Mouse (Mus musculus): Measurements from ENCODE around the gene Tubb4b. TPM values are rescaled to one million over a fixed set of nuclear protein-coding genes. Genes with fewer than 3 reads are reported as not detected.

Tubb4b gene
- total RNA-seq, 1 experiment, result 819 TPM

GRCm38 (mm10) chr2:25230581-25230980, 6.1 kb upstream of the Tubb4b start:
- H3K36me3 ChIP-seq (ENCODE audit: control insufficient read depth, insufficient read depth, low read length, poor library complexity, severe bottlenecking), result no peaks in the 10 kb centered on the region
- no peaks in the 10 kb centered on the region for H3K9me3 ChIP-seq (ENCODE audit: control insufficient read depth, insufficient read depth, low read depth, low read length)
- peak overlapping the region; percentile 2 to 16; a peak in 2 of 4 replicates for H3K4me3 ChIP-seq (ENCODE audit: insufficient read depth in 1 of 2, low read depth in 1 of 2, low read length in 2 of 2, poor library complexity in 1 of 2, severe bottlenecking in 1 of 2)
- H3K9ac ChIP-seq (ENCODE audit: insufficient read depth, low read depth, low read length, poor library complexity, severe bottlenecking), result peak overlapping the region; percentile 42; the same call in 1 of the 2 replicates
- peaks cover 9 to 28% of the 10 kb centered on the region in 2 experiments; a peak in 3 of 4 replicates for H3K4me1 ChIP-seq (ENCODE audit: control insufficient read depth in 2 of 2, insufficient read depth in 2 of 2, low read length in 2 of 2, poor library complexity in 1 of 2)
- no peak for DNase-seq (ENCODE audit: low read depth, low spot score)
- TF ChIP-seq HCFC1 (IDR thresholded peaks at IDR 0.05; ENCODE audit: borderline replicate concordance, insufficient read depth, low read length) (no peak), ZC3H11A (IDR thresholded peaks at IDR 0.05; ENCODE audit: borderline replicate concordance, low read depth, low read length) (no peak), MAFK (IDR thresholded peaks at IDR 0.05; ENCODE audit: insufficient read depth, low read depth, low read length) (no peak), ZNF384 (IDR thresholded peaks at IDR 0.05; ENCODE audit: low read depth, low read length) (no peak), CHD2 (IDR thresholded peaks at IDR 0.05; ENCODE audit: low read depth, low read length) (no peak)
- in situ Hi-C loops (cut with MboI; ENCODE audit: low sequenced_read_pairs in 2 of 2, unreplicated experiment in 2 of 2), result no loop called here
- H3K27ac ChIP-seq (ENCODE audit: insufficient read depth, low read depth, low read length, poor library complexity, severe bottlenecking), result no peak overlapping the region

DNA sequence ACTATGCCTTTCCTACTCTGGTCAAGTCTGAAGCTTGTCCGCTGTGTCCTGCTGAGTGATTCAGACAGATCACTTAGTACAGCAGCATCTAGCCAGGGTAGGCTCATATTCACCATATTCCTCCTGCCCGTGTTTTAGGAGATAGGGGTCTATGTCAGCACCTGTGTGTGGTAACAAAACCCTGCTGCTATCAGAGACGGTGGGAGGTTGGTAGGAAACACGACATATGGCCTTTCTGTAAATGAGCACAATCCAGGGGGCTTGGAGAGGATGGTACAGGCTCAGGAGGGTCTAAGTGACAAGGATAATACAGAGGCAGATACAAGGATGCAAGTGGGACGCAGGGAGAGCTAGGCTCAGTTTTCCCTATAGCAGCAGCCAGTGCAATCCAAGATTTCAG, 5.1 kb upstream of the Tubb4b start:
- Histone ChIP-seq H3K36me3 (ENCODE audit: control insufficient read depth, insufficient read depth, low read length, poor library complexity, severe bottlenecking) (no peaks in the 10 kb centered on the region), H3K27ac (ENCODE audit: insufficient read depth, low read depth, low read length, poor library complexity, severe bottlenecking) (no peak overlapping the region), H3K4me3 (ENCODE audit: insufficient read depth in 1 of 2, low read depth in 1 of 2, low read length in 2 of 2, poor library complexity in 1 of 2, severe bottlenecking in 1 of 2) (no peak overlapping the region), H3K9ac (ENCODE audit: insufficient read depth, low read depth, low read length, poor library complexity, severe bottlenecking) (no peak overlapping the region), H3K4me1 (ENCODE audit: control insufficient read depth in 2 of 2, insufficient read depth in 2 of 2, low read length in 2 of 2, poor library complexity in 1 of 2) (peaks cover 9 to 26% of the 10 kb centered on the region in 2 experiments; a peak in 3 of 4 replicates), H3K9me3 (ENCODE audit: control insufficient read depth, insufficient read depth, low read depth, low read length) (no peaks in the 10 kb centered on the region)
- DNase-seq (ENCODE audit: low read depth, low spot score), result no peak
- in situ Hi-C loops (cut with MboI; ENCODE audit: low sequenced_read_pairs in 2 of 2, unreplicated experiment in 2 of 2), result no loop called here
- no peak for TF ChIP-seq ZNF384 (IDR thresholded peaks at IDR 0.05; ENCODE audit: low read depth, low read length)
- no peak for TF ChIP-seq ZC3H11A (IDR thresholded peaks at IDR 0.05; ENCODE audit: borderline replicate concordance, low read depth, low read length)
- TF ChIP-seq CHD2 (IDR thresholded peaks at IDR 0.05; ENCODE audit: low read depth, low read length), result no peak
- TF ChIP-seq HCFC1 (IDR thresholded peaks at IDR 0.05; ENCODE audit: borderline replicate concordance, insufficient read depth, low read length), result no peak
- no peak for TF ChIP-seq MAFK (IDR thresholded peaks at IDR 0.05; ENCODE audit: insufficient read depth, low read depth, low read length)

GRCm38 (mm10) chr2:25228995-25229530, 4.6 kb upstream of the Tubb4b start:
- no peak overlapping the region for H3K27ac ChIP-seq (ENCODE audit: insufficient read depth, low read depth, low read length, poor library complexity, severe bottlenecking)
- H3K4me1 ChIP-seq (ENCODE audit: control insufficient read depth in 2 of 2, insufficient read depth in 2 of 2, low read length in 2 of 2, poor library complexity in 1 of 2), result peaks cover 9 to 24% of the 10 kb centered on the region in 2 experiments; a peak in 3 of 4 replicates
- H3K36me3 ChIP-seq (ENCODE audit: control insufficient read depth, insufficient read depth, low read length, poor library complexity, severe bottlenecking), result no peaks in the 10 kb centered on the region
- peak overlapping the region; percentile 27; the same call in 1 of the 2 replicates for H3K9ac ChIP-seq (ENCODE audit: insufficient read depth, low read depth, low read length, poor library complexity, severe bottlenecking)
- in situ Hi-C loops (cut with MboI; ENCODE audit: low sequenced_read_pairs in 2 of 2, unreplicated experiment in 2 of 2), result no loop called here
- H3K4me3 ChIP-seq (ENCODE audit: insufficient read depth in 1 of 2, low read depth in 1 of 2, low read length in 2 of 2, poor library complexity in 1 of 2, severe bottlenecking in 1 of 2), result peak overlapping the region in 1 of 2 experiments; percentile 61; a peak in 1 of 4 replicates
- no peaks in the 10 kb centered on the region for H3K9me3 ChIP-seq (ENCODE audit: control insufficient read depth, insufficient read depth, low read depth, low read length)
- no peak for TF ChIP-seq MAFK (IDR thresholded peaks at IDR 0.05; ENCODE audit: insufficient read depth, low read depth, low read length)
- no peak for DNase-seq (ENCODE audit: low read depth, low spot score)

GRCm38 (mm10) chr2:25228431-25228889, 4.0 kb upstream of the Tubb4b start:
- Histone ChIP-seq H3K4me3 (ENCODE audit: insufficient read depth in 1 of 2, low read depth in 1 of 2, low read length in 2 of 2, poor library complexity in 1 of 2, severe bottlenecking in 1 of 2) (peak overlapping the region; percentile 58 to 61), H3K27ac (ENCODE audit: insufficient read depth, low read depth, low read length, poor library complexity, severe bottlenecking) (peak overlapping the region; percentile 68), H3K36me3 (ENCODE audit: control insufficient read depth, insufficient read depth, low read length, poor library complexity, severe bottlenecking) (peaks cover 6% of the 10 kb centered on the region), H3K9ac (ENCODE audit: insufficient read depth, low read depth, low read length, poor library complexity, severe bottlenecking) (peak overlapping the region; percentile 70), H3K4me1 (ENCODE audit: control insufficient read depth in 2 of 2, insufficient read depth in 2 of 2, low read length in 2 of 2, poor library complexity in 1 of 2) (peaks cover 9 to 24% of the 10 kb centered on the region in 2 experiments; a peak in 3 of 4 replicates), H3K9me3 (ENCODE audit: control insufficient read depth, insufficient read depth, low read depth, low read length) (no peaks in the 10 kb centered on the region)
- TF ChIP-seq MAFK (IDR thresholded peaks at IDR 0.05; ENCODE audit: insufficient read depth, low read depth, low read length) (0 out of 2 replicates have a peak, but pooled peaks have one; percentile 20), HCFC1 (IDR thresholded peaks at IDR 0.05; ENCODE audit: borderline replicate concordance, insufficient read depth, low read length) (peak; percentile 71; the same call in 1 of the 2 replicates), ZC3H11A (IDR thresholded peaks at IDR 0.05; ENCODE audit: borderline replicate concordance, low read depth, low read length) (no peak)
- in situ Hi-C loops (cut with MboI; ENCODE audit: low sequenced_read_pairs in 2 of 2, unreplicated experiment in 2 of 2), result no loop called here
- DNase-seq (ENCODE audit: low read depth, low spot score), result peak; percentile 82

DNA sequence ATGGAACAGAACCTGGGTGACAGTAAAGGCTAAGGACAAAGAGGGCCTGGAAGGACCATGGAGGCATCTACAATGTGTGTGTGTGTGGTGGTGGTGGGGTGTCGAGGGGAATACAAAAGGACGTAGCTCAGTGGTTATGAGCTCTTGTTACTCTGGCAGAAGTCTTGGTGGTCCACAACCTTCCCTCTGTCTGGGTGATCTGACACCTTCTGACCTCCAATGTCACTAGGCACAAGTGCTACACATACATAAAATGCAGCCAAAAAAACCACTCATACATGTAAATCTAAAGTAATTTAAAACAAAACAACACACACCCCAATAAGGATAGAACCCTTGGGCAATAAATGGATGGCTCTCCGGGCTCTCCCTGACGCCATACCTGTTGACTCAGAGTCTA, 2.9 kb upstream of the Tubb4b start:
- DNase-seq (ENCODE audit: low read depth, low spot score), result no peak
- peaks cover 14% of the 10 kb centered on the region for H3K36me3 ChIP-seq (ENCODE audit: control insufficient read depth, insufficient read depth, low read length, poor library complexity, severe bottlenecking)
- TF ChIP-seq ZNF384 (IDR thresholded peaks at IDR 0.05; ENCODE audit: low read depth, low read length), result no peak
- no peak for TF ChIP-seq ZC3H11A (IDR thresholded peaks at IDR 0.05; ENCODE audit: borderline replicate concordance, low read depth, low read length)
- TF ChIP-seq HCFC1 (IDR thresholded peaks at IDR 0.05; ENCODE audit: borderline replicate concordance, insufficient read depth, low read length), result no peak
- no peak for TF ChIP-seq MAFK (IDR thresholded peaks at IDR 0.05; ENCODE audit: insufficient read depth, low read depth, low read length)
- no peak for TF ChIP-seq CHD2 (IDR thresholded peaks at IDR 0.05; ENCODE audit: low read depth, low read length)
- no peaks in the 10 kb centered on the region for H3K9me3 ChIP-seq (ENCODE audit: control insufficient read depth, insufficient read depth, low read depth, low read length)
- no peak overlapping the region for H3K9ac ChIP-seq (ENCODE audit: insufficient read depth, low read depth, low read length, poor library complexity, severe bottlenecking)
- H3K27ac ChIP-seq (ENCODE audit: insufficient read depth, low read depth, low read length, poor library complexity, severe bottlenecking), result no peak overlapping the region
- peaks cover 9 to 24% of the 10 kb centered on the region in 2 experiments; a peak in 3 of 4 replicates for H3K4me1 ChIP-seq (ENCODE audit: control insufficient read depth in 2 of 2, insufficient read depth in 2 of 2, low read length in 2 of 2, poor library complexity in 1 of 2)
- H3K4me3 ChIP-seq (ENCODE audit: insufficient read depth in 1 of 2, low read depth in 1 of 2, low read length in 2 of 2, poor library complexity in 1 of 2, severe bottlenecking in 1 of 2), result no peak overlapping the region
- in situ Hi-C loops (cut with MboI; ENCODE audit: low sequenced_read_pairs in 2 of 2, unreplicated experiment in 2 of 2), result no loop called here
